Mouse (Mus musculus) heart, adult 2 months (tissue): ENCODE results near the gene Tmcc2.

Source experiments
- CTCF ChIP-seq: fragments of 200-600 bp; IDR thresholded peaks from 2 replicates; pipeline ENCODE4 v1.8.1; 2022; ENCODE audit warnings: antibody characterized with exemption, mild to moderate bottlenecking, moderate library complexity
- POLR2A ChIP-seq: fragments of 200-500 bp; IDR thresholded peaks from 2 replicates; pipeline ENCODE4 v1.6.1; 2011; ENCODE audit warnings: mild to moderate bottlenecking, low read depth, low read length, control low read depth; ENCODE audit not compliant: insufficient read depth

DNA sequence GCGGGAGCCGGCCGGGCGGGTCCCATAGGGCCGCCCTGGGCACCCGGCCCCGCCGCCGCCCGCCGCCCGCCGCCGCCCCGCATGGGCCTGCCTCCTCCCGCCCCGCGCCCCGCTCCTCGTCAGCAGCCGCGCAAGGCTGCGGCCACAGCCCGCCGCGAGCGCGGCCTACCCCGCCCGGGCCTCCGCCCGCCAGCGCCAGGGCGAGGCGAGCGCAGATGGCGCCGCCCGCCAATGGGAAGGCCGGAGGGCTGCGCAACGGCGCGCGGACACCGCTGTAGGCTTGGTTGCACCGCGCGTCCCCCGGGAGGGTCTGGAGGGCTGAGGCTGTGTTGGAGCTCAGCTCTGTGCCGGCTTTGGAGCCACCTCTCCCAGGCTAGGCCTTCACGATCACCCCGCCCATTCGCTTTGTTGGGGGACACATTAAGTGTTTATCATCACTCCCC is 520 bp upstream of the Tmcc2 start:
- peak; percentile 73 for TF ChIP-seq POLR2A
- no peak for TF ChIP-seq CTCF
